Mouse (Mus musculus): ENCODE data around the gene Fndc3b.

The Fndc3b gene

DNA sequence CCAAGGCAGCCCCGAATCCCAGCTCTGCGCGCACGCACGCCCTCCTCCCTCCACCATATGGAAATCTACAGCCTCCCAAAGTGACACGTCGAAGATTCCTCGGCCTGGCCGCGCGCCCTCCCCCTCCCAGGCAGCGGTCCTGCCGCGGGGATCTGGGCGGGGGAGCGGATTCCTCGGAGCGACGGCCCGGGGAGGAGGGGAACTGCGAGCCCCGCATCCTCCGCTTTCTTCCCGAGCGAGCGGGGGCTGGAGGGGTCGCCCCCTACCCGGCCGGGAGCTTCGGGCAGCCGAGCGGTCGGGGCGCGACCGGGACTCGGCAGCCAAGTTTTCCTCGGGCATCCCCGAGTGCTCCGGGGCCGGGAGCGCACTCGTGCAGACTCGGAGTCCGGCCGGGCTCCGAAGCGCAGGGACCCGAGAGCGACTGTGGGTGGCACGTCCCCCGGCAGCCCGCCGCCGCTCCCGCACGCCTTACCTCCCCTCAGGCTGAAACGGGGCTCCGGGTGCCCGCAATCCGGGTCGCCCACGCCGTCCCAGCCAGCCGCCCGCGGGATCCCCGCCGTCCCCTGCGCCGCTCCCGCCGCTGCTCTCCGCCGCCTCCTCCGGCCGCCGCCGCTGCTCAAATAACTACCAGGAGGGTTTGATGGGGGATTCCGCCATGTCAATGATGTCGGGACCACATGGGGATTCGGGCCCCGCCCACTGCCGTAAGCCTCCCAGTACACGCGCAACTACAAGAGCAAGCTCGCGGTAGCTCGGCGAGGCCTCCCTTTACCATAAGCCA lies at the start of gene Fndc3b:
Gene Fndc3b (minus strand): TSS at position 660 of the 781 bp plus-strand sequence.
- DNase-seq (ENCODE audit: low spot score in 2 of 2) = peak; percentile 86 to 88

DNA sequence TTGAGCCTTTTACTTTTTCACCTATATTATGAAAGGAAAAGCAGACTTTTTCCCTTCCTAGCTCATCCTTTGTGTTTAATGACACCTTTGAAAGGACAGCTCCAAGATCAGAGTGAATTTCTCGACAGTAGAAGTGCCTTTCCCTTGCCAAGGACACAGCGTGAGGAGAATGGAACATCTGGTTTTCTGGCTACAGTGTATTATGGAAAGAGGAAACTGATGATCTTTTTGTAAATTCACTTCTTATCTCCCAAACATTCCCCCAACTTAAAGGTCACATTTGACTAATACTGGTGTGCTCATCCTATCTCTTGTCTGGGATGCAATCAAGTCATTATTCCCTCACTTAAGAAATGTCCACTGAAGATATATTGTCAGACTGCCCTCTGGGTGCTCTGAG lies 49.2 kb upstream of the Fndc3b start:
- no peak for DNase-seq (ENCODE audit: low spot score in 2 of 2)

DNA sequence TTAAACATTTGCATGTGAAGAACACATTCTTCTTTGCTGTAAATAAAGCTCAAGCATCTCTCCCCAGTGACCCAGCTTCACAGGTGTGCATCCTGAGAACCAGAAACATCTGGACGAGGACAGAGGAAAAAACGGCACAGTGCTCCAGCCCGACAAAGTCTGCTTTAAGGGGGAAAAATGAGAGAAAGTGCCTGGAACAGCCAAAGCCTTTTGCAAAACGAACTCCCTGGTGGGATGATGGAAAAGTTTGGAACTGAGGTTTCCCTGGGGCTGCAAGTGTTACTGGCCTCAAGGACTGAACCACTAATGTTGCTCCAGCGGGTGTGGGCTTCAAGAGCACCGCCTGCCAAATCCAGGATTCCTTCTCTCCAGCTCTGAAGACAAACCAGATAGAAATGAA lies 47.9 kb upstream of the Fndc3b start:
- no peak for DNase-seq (ENCODE audit: low spot score in 2 of 2)

DNA sequence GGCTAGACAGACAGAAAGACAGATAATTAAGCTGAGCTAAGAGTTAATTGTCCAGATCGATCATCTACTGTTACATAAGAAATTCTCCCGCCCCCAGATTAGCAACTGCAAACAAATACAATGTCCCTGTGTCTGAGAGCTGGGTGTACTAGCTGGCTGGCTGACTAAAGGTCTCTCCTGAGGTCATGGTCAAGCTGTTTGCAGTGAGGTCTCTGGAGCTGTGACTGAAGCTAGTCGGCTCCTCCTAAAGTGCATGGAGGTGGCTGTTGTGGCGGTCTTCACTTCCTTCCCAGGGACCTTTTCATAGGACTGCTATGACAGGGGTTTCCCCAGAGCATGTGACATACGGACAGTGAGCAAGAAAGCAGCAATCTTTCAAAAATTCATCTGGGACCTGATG lies 40.5 kb upstream of the Fndc3b start:
- DNase-seq (ENCODE audit: low spot score in 2 of 2) = no peak

DNA sequence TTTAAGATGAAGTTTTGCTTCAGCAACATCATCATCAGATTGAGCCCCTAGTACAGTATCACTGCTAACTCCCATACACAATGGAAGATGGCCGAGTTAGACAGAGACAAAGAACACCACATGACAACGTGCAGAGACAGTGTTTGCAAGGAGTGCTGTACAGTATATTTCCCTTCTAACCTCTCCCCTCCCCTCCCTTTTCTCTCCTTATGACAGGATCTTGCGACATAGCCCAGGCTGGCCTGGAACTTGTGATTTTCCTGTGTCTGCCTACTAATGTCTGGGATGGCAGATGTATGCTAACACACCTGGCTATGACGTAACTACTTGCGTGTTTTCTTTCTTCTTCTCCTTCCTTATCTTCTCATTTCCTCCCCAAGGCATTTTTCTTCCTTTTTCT lies 40.0 kb upstream of the Fndc3b start:
- DNase-seq (ENCODE audit: low spot score in 2 of 2) = no peak

DNA sequence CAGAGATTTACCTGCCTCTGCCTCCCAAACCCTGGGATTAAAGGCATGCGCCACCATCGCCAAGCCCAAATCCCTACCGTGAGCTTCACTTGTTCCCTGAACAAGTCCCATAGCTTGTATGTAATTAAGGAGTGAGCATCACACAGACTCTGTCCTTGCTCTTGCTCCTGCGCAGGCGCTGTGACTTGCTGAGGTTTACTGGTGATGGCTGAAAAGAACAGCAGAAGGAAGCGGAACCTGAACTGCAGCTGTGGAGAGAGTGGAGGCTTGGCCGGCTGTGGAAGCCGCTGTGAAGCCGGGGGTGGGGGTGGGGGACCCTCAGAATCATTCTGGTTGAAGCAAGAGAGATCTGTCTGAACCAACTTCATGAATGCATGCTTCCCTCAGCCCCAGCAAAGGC lies 34.5 kb upstream of the Fndc3b start:
- DNase-seq (ENCODE audit: low spot score in 2 of 2) = no peak

DNA sequence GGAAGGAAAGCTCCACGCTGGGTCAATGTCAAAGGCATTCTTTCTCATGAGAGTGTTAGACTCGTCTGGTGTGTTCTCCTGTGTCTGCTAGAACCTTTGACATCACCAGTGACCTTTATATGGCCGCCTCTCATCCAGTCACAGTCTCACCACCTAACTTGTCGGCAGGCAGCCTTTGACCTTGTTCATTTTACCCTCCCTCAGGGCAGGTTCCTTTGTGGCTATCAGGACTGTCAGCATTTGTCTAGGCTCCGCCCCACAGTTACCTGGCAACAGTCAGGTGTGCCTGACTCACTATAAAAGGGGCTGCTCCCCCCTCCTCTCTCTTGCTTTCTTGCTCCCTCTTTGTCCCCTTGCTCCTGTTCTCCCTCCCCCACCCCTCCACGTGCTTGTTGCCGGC lies 33.6 kb upstream of the Fndc3b start:
- DNase-seq (ENCODE audit: low spot score in 2 of 2) = no peak

DNA sequence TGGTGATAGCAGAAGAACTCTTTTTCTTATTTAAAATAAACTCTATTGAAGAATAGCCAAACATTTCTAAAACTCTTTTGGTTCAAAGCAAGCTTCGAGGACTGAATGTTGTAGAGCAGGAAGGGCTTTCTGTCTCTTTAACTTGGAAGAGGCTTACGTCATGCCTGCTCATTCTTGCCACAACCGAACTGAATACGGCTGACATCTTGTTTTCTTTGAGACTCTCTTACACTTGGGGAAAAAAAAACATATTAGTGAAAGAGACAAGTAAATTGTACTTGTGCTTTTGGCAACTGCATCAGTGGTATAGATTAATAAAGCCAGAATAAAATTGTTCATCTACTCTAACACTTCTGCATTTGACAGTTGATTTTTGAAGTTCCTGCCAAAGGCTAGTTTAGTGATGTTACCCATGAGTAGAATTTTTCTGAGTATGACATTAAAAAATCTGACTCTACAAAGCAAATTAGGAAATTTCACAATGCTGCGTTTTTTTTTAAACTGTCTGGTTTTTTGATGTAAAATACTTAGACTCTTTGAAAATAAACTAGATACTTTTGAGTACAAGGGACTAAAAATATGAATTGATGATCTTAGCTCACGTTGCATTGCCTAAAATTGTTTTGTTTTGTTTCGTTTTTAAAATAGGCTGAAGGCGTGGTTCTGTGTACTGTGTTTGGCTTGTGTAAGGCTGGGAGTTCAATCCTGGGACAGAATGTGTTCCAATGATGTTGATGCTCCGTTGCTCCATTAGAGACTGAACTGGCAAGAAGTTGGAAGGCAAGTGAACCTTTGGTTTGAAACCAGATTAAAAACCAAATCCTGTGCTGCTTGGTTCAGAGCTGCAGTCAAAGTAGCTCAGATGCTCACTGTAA lies 32.4 kb upstream of the Fndc3b start:
- DNase-seq (ENCODE audit: low spot score in 2 of 2) = no peak

DNA sequence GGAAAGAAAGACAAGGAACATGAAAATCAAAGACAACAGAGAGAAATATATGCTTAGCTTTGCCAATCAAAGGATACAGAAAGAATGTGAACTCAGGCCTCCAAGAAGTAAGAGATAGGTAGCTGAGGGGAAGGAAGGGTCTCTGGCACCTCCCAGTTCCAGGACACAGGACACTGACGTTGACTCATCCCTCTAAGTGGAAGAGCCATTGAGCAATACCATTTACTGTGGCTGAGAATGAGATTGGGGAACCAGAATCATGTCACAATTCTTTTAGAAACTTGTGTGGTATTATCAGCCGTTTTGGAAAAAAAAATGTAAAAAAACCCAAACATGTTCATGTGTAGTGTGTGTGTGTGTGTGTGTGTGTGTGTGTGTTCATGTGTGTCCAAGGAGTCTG lies 31.0 kb upstream of the Fndc3b start:
- DNase-seq (ENCODE audit: low spot score in 2 of 2) = no peak

DNA sequence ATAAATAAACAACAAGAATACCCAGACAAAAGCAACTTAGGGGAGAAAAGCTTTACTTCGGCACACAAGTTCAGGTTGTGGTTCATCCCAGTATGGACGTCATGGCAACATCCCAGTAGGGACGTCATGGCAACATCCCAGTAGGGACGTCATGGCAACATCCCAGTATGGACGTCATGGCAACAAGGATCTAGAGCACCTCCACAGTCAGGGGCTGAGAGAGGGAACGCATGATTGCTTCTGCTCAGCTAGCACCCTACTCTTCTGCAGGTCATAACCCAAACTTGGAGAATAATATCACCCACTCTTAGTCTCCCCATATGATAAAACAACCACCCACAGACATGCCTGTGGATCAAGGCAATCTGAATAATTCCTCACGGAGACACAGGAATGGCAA lies 29.0 kb upstream of the Fndc3b start:
- no peak for DNase-seq (ENCODE audit: low spot score in 2 of 2)

DNA sequence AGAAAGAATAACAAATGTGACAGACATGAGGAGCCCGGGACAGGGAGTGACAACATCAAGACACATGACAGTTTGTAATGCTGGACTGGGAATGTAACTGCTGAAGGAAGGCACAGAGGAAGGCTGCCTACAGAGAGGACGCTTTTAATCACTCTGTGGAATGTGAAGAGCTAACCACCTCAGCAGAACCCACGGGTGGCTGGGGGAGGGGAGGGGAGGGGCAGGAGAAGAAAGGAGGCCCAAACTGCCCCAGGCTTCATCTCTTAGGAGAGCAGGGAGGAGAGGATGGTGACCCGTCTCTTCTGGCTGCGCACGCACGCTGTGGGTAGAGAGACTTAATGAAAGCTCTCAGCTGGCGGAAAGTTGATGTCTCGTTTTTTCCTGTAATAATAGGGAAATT lies 25.1 kb upstream of the Fndc3b start:
- DNase-seq (ENCODE audit: low spot score in 2 of 2) = no peak

DNA sequence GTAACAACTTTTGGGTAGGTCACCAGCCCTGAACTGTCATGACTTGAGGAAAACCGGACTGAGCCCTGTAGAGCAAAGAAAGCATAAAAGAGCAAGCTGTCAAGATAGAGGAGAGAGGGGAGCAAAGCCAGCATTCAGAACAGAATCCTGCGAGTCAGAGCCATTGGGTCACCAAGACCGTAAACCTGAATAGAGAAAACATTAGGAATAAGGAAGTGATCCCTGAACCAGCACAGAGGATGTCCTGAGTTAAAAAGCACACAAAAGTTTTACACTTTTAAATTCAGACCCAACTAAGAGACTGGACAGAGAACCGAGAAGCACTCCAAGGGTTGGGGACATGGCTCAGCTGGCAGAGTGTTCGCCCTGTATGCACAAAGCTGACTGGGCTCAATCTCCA lies 24.0 kb upstream of the Fndc3b start:
- no peak for DNase-seq (ENCODE audit: low spot score in 2 of 2)

DNA sequence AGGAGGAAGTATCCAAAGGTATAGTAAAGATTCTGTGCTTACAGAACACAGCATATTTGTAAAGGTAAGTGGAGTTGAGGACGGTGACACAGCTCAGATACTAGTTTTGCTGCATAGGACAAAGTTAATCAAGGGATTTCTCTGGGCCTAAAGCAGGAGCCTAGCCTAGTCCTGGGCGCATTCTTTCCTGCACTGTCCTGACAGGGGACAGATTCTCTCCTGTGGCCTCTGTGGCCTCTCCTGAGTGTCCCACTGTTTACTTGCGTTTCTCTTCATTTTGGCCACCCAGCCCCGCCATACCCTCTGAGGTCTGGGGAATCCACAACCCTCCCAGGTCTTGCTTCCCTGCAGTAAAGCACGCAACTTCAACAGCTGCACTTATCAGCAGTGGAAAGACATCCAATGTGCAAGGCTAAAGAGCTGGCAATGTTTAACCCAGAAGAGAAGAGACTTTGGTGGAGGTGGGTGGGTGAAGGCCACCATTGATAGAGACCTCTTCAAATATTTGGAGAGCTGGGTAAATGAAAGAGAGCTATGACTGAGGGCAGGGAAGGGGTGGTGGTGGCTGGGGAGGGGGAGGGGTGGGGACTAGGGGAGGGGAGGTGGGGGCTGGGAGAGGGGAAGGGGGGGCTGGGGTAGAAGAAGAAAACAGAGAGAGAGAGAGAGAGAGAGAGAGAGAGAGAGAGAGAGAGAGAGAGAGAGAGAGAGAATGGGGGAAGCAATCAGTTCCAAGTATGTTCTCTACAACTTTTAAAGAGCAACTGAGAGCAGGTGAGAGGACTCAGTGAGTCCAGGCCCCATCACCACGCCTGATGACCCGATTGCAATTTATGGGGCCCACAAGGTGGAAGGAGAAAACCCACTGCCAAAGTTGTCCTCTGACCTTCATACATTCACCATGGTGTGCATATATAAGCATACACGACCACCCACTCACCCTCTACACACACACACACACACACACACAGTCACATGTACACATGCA lies 18.0 kb upstream of the Fndc3b start:
- no peak for DNase-seq (ENCODE audit: low spot score in 2 of 2)

DNA sequence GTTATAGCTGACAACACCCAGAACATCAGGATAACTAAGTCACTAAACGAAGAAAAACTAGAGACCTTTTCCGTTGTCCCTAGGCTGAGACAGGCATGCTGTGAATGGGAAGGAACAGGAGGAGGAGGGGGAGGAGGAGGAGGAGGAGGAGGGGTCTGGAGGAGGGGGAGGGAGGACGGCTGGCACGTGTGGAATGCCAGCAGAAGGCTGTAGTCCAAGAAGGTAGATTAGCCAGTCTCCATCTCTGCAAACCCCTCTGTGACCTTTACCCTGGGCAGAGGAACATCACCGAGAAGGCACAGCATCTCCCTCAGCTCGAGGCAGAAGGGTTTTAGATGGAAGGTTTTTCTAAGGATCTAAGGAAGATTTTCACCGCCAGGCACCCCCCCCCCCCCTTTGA lies 17.1 kb upstream of the Fndc3b start:
- DNase-seq (ENCODE audit: low spot score in 2 of 2) = no peak

DNA sequence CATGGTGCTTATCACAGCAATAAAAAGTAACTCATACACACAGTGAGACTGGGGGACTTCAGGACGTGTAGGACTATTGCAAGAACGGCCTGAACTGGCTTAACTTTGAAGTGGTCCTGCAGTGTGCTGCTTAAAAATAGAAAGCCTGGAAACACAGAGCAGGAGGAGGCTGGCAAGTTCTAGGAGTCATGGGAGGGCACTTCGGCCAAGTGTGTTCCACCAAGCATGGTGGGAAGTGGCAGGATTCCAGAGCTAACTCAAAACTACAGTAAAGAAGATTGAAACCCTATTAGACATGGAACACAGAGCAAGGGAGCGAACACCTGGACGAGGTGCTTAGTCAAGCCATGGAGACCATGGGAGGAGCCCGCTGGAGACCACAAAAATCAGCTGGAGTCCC lies 14.6 kb upstream of the Fndc3b start:
- no peak for DNase-seq (ENCODE audit: low spot score in 2 of 2)

DNA sequence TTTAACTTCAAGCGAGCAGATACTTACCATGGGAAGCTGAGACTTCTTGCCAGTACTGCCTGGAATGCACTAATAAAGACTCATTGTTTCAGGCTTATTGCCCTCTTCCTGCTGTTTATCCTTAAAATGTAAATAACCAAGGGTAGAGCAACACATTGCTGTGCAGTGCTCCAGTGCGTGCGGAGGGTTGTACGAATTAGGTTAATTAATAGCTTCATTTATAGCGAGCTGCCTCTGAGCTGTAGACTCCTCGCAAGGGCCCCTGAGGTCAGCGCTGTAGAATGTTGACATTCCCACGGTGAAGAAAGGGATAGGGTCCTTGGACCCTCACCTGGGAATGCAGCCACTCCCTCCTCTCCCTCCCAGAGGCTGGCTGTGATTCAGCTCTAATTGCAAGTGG lies 13.1 kb upstream of the Fndc3b start:
- no peak for DNase-seq (ENCODE audit: low spot score in 2 of 2)

DNA sequence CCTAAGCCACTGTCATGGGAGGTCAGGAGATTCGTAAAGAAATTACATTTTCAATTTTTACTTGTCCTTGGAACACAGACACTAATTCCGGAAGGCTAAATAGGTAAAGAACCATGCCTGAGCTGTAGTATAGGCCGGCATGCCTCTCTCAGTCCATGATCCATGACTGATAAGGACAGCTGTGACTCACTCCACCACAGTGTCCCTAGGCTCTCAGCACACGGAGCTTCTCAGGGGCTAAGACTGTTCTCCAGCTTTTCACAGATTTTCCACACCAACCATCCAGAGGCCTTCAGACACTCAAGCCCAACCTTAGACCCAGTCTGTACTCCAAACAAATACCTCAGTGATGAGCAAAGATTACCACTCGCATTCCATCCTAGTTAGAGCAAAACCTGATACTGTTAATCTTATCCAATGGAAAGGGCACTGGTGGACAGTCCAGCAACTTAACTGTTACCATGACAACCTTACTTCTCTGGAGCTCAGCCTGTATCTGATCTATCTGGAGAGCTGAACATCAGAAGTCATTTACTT lies 7.8 kb upstream of the Fndc3b start:
- no peak for DNase-seq (ENCODE audit: low spot score in 2 of 2)

DNA sequence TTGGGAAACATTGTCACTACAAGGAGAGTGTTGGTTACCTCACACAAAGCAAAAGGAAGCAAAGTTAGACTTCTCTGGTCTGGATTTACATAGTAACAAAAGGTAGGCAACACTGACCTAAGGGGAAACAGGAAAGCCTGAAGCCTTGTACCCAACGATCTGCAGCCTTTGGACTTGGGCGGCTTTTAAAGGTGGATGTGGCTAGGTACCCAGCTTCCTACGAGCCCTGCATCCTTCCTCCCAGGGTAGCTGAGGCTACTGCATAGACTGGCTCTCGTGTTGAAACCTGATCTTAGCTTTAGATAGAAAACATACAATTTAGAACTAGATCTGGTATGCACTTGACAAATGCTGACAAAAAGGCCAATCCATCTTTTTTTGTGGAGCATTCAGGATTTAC lies 2.9 kb upstream of the Fndc3b start:
- no peak for DNase-seq (ENCODE audit: low spot score in 2 of 2)

DNA sequence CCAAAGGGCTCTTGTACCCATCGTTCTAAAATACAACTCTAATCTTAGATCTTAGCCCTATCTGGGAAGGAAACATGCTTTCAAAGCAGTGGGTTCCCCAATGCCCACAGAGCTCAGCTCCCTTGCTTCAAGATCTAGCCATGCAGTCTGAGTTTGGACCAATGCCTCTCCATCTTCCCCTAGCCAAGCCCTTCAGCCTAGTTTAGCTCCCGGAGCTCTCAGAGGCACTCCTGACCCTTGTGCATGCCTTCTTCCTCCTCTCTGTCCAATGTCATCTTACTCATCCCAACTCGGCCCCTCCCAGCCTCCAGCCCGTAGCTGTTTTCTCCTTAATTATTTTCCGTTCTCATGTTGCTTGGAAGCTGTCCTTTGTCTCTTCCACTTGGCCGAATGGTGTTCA lies 1.3 kb upstream of the Fndc3b start:
- DNase-seq (ENCODE audit: low spot score in 2 of 2) = no peak

DNA sequence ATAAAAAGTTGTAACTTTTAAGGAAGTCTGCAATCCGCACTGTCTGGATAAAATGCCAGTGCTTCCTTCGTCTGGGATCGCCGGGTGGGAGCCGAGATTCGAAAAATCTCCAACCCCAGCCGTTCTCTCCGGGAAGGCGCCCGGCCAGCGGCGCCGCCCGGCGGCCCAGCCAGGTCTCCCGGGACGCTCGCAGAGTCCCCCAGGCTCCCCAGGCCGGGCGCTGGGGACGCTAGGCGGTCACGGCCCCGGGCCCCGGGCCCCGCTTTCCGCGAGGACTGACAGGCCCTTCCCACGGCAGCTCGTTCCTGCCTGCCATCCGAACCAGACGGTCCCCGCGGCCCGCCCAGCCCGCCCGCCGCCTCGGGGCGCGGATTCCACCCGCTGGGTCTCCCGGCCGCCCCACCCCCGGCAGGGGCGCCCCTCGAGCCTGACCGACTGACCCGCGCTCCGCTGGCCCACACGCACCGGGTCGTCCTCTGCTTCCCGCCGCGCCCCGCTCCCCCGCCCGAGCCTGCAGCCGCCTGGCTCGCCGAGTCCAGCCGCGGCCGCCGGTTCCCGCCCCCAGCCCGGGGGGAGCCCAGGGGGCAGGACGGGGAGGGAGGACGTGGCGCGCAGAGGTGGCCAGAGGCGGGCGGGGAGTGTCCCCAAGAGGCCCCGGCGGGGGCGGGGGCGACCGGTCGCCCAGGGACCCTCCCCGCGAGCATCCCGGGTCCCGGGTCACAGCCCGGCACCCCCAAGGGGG lies 1.0 kb downstream of the Fndc3b start:
- peak; percentile 41 to 43 for DNase-seq (ENCODE audit: low spot score in 2 of 2)

All from natural killer cell, adult 2 months (primary cell).